Mouse (Mus musculus) embryo, embryonic 11 days (tissue): ENCODE data around the gene Klhl29.

ENCODE experiments used
- DNase-seq: peaks from one replicate; pipeline ENCODE4 v3.0.0-alpha.2; 2015

Klhl29 gene

GRCm38 (mm10) chr12:5292316-5292715, 83.2 kb downstream of the Klhl29 start:
- DNase-seq = no peak

DNA sequence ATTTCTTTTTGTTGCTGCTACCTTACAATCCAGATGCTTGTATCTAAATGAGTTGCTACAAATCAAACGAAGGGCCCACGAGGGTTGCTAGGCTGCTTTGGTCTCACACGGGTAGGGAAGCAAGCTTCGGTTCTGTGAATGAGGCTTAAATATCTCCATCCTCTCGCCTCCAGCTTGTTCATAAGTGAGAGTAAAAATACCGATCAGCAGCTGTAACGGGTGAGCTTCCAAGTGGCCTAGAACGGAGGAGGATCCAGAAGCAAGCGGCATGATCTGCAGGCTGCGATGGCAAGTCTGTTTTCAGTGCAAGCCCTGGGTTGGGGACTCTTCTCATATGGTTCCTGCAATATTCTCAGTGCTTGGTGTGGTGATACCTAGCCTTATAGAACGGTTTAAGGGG, 89.9 kb downstream of the Klhl29 start:
- DNase-seq = no peak

DNA sequence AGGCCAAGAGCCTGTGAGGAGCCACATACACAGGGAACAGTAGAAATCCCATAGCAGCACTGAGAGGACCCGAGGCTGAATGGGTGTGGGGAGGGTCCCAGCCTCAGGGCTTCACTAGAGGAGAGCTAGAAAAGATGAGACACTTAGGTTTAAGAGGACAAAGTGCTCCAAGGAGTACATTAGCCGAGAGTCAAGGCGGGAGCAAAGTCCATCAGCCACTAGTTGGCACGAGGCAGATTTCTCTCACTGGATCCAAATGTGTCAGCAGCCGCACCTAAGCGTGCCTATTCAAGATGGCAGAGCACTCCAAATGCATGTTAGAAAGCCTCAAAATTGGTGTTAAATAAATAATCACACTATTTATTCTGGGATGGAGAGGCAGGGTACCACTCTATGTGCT, 90.5 kb downstream of the Klhl29 start:
- no peak for DNase-seq

GRCm38 (mm10) chr12:5283654-5284053, 91.8 kb downstream of the Klhl29 start:
- no peak for DNase-seq

- DNase-seq = no peak
Observed at GRCm38 (mm10) chr12:5282611-5283010, 92.9 kb downstream of the Klhl29 start.

- no peak for DNase-seq
Observed at GRCm38 (mm10) chr12:5279873-5280272, 95.6 kb downstream of the Klhl29 start.

GRCm38 (mm10) chr12:5277028-5277427, 98.5 kb downstream of the Klhl29 start:
- DNase-seq = no peak

DNA sequence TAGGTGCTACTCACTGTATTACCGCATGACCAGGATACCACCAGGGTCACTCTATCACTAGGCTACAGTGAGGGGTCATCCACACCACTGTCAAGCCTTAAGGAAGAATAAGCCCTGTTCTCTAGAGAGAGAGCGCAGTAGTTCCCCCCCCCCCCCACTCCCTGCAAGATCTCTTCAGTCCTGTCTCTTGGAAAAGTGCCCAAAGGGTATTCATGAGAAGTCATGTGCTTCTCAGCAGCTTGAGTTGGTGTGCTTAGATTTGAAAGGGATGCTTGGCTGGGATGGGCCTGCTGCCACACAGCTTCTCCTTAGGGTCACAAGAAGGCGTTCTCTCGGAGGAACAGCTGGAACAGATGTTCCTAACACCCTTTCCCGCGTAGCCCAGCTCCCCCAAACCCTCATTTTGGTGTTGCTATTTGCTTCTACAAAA, 100.0 kb downstream of the Klhl29 start:
- DNase-seq = no peak

- peak; percentile 29 for DNase-seq
Observed at GRCm38 (mm10) chr12:5274519-5274944, 101.0 kb downstream of the Klhl29 start.

DNA sequence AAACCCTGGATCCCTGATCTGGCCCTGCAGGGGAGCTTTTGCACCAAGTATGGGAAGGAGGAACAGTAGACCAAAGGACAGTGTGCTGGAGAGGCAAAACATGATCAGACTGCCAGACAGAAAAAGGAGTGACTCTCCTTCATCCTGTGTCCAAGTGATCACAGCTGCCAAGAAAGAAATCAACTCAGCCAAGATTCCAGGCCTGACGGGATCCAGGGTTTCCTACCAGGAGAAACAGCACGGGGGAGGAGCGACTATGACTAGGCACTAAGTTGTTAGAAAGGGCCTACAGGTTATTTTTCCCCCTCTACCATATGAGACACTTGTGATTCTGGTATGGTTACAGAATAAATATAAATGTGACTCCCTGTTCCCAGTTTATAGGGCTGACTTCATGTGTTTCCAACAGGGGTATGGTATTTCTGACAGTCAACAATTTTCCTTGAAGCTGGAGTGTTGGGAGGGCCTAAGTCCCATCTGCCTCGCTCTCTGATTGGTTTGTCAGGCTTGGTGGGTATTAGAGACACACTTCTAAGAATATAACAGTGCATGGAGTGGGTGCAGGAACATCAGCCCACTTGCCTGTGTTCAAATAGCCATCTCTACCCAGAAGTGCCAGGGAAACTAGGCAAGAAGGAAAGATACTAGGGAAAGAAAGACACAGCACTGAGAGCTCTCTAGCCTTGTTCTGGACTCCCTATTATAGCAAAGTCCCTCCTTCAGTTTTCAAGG, 102.0 kb downstream of the Klhl29 start:
- no peak for DNase-seq

GRCm38 (mm10) chr12:5270527-5270926, 105.0 kb downstream of the Klhl29 start:
- DNase-seq = no peak

DNA sequence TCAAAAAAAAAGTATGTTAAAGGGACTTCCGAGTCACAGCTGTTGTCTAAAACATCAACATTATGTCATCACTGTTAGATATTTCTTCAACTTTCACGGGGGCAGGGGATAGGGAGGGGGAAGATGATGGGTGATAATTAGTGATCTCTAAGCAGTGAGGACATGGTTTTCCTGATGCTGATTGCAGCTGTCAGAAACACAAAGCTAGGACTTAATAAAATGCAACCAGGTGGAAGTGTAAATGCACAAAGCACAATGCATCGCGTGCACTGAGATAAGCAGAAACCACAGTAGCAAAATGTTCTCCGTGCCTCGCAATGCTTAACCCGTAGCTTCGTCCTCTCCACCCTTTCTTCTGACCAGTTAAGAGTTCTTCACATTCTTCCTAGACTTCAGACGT, 105.5 kb downstream of the Klhl29 start:
- DNase-seq = no peak

DNA sequence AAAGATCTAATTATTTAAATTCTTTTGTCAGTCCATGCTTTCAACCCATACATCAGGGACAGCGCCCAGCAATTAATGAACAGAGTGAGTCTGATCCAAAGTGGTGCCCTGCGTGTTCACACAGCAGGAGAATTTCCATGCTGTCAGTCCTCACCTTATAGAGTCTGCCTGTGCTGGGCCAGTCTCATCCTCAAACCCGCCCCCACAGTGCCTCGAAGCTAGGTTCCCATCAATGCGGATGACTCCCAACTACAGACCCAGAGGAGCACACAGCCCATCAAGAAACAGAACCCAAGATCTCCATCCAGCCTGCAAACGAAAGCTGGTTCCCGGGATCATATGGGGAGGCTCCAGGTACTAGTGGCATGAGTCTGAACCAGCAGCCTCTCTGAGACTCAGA, 106.4 kb downstream of the Klhl29 start:
- no peak for DNase-seq

- DNase-seq = peak; percentile 72
Observed at GRCm38 (mm10) chr12:5268188-5268612, 107.3 kb downstream of the Klhl29 start.

DNA sequence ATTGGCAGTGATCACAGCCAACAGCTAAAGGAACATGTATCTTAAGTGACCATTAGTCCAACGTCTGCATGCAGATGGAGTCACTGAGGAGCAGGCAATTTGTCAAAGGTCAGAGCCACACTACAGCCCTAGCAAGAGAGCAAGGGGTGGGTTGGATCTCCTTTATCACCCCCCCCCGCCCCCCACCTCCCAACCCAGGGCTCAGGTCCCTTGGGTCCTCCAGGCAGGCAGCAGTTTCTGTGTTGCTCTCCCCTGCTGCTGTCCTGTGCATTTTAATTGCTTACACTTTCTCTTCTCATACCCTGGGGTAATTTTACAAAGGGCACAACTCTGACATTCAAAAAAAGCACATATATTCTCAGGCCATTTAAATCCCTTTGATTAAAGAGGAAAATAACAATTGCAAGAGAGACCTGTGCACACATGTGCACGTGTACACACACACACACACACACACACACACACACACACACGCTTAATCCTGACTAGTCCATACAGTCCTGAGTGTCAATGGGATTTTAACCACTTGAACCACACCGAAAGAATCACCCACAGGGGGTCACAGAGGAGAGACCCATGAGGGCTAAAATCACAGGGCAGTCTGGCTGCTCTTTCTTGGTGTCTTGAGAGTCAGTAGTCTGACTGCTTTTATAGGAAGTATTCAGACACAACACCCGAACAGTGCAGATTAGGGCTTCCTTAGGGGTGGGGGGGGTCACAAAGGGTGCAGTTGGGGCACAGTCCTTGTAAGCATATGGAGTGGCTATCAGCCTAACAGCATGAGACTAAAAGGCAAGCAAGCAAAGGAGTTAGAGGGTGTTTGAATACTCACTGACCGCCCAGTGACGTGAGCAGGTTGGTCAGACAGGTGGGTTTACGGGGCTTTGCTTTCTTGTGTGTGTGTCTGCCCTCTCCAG, 108.0 kb downstream of the Klhl29 start:
- no peak for DNase-seq

- no peak for DNase-seq
Observed at GRCm38 (mm10) chr12:5266773-5267172, 108.7 kb downstream of the Klhl29 start.

DNA sequence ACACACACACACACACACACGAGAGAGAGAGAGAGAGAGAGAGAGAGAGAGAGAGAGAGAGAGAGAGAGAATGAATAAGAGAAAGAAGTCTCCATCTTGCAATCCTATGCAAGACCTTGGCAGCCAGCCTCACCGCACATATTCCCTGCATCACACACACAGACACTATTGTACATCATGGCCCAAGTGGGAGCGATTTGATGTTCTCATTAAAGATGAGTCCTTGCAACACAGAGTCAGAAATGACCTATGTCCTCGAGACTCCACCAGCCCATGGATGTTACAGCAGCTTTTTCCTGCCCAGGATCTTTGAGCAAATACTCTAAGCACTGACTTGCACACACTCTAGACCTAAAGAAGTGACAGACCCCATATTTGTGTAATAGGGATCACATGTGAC, 114.0 kb downstream of the Klhl29 start:
- DNase-seq = no peak

GRCm38 (mm10) chr12:5258779-5259178, 116.7 kb downstream of the Klhl29 start:
- no peak for DNase-seq

GRCm38 (mm10) chr12:5257174-5257573, 118.3 kb downstream of the Klhl29 start:
- DNase-seq = no peak

- no peak for DNase-seq
Observed at GRCm38 (mm10) chr12:5255079-5255478, 120.4 kb downstream of the Klhl29 start.

GRCm38 (mm10) chr12:5254246-5254982, 121.1 kb downstream of the Klhl29 start:
- DNase-seq = no peak

DNA sequence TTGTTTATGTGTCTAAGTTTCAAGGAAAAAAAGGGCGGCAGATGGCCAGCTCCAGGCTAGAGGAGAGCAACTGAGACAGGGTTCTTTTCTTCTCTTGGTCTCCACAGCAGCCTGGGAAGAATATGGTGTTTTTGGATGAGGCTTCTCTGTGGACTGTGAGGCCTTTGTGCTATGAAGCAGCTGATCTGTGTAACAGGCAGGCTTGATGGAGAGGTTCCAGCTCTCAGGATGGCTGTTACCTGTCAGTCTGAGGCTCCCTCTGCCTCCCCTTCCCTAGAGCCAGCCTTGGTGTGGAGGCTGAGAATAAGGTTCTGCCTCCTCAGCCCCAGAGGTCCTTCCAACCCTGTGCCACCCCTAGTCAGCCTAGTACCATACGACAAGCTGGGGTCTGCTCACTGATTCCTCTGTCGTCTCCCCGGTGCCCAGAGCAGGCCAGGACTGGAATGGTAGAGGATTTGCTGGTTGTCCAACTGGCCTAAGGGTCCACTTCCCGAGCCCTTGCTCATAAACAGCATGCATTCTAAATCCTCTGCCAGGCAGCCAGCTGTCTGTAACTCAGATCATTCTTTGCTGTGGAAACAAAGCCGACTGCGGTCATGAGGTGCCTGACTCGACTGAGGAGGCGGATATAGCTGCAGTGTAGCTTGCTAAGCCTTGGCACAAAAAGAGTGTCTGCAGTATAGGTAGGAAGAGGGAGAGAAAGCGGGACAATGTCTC, 122.0 kb downstream of the Klhl29 start:
- DNase-seq = no peak

DNA sequence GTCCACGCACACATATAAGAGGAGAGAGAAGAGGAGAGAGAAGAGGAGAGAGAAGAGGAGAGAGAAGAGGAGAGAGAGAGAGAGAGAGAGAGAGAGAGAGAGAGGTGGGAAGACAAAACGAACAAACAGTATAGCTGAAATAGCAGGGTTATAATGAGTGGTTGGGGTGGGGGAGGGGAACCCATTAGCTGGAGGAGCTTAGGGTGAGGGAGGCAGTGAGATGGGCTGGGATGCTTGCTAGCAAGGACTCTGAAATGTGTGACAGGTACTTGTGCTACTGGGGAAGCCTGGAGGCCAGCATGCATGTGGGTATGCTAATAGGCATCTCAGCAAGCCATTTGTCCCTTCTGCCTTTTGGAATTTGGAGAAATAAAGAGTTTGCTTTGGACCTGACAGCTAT, 122.9 kb downstream of the Klhl29 start:
- DNase-seq = no peak
